Mouse (Mus musculus) MEL (cell line): Measurements from ENCODE around the gene St13. TPM values are rescaled to one million over a fixed set of nuclear protein-coding genes. Genes with fewer than 3 reads are reported as not detected.
A peak's percentile ranks its signal among the peaks of the same experiment; 100 is the strongest.

Source experiments
- DNase-seq: peaks from one replicate; pipeline ENCODE4 v3.0.0; 2011; ENCODE audit warnings: low read depth, low spot score
- H3K27ac ChIP-seq: 2 replicates; pipeline ENCODE4 v1.5.1; 2012; ENCODE audit warnings: low read depth, mild to moderate bottlenecking, control low read depth, low read length, moderate library complexity; ENCODE audit not compliant: control insufficient read depth
- H3K27me3 ChIP-seq, 2 experiments: fragments of 150-350 bp in 1 of 2; sonication (generic) in 1 of 2; 2 replicates each; pipeline ENCODE4 v1.6.1; 2012; ENCODE audit warnings: low read length in 2 of 2, mild to moderate bottlenecking in 2 of 2, improper control_type of control experiment in 1 of 2, moderate library complexity in 1 of 2; ENCODE audit not compliant: insufficient read depth in 2 of 2, control insufficient read depth in 1 of 2
- H3K36me3 ChIP-seq, 2 experiments: 2 replicates each; pipeline ENCODE4 v1.6.1; 2012 to 2014; ENCODE audit warnings: low read length in 2 of 2, improper control_type of control experiment in 1 of 2, inconsistent platforms in 1 of 2, mild to moderate bottlenecking in 1 of 2; ENCODE audit not compliant: insufficient read depth in 2 of 2, control insufficient read depth in 1 of 2
- H3K4me1 ChIP-seq, 2 experiments: fragments of 150-350 bp in 1 of 2; sonication (generic) in 1 of 2; 2 replicates each; pipeline ENCODE4 v1.6.1; 2012; ENCODE audit warnings: low read length in 2 of 2, improper control_type of control experiment in 1 of 2, mild to moderate bottlenecking in 1 of 2; ENCODE audit not compliant: insufficient read depth in 2 of 2, control insufficient read depth in 1 of 2
- H3K4me3 ChIP-seq, 2 experiments: fragments of 150-350 bp in 1 of 2; sonication (generic) in 1 of 2; 2 replicates each; pipeline ENCODE4 v1.5.1; 2012; ENCODE audit warnings: low read depth in 2 of 2, low read length in 2 of 2, mild to moderate bottlenecking in 2 of 2, moderate library complexity in 2 of 2, control low read depth in 1 of 2, improper control_type of control experiment in 1 of 2; ENCODE audit not compliant: control insufficient read depth in 1 of 2, insufficient read depth in 1 of 2
- H3K79me2 ChIP-seq: 2 replicates; pipeline ENCODE4 v1.6.1; 2012; ENCODE audit warnings: mild to moderate bottlenecking, low read length, moderate library complexity; ENCODE audit not compliant: control insufficient read depth, poor library complexity, insufficient read depth
- H3K9ac ChIP-seq: 2 replicates; pipeline ENCODE4 v1.6.1; 2012; ENCODE audit warnings: low read depth, mild to moderate bottlenecking, control low read depth, low read length, moderate library complexity; ENCODE audit not compliant: control insufficient read depth, poor library complexity, severe bottlenecking
- H3K9me3 ChIP-seq: fragments of 150-350 bp; sonication (generic); replicated peaks from 2 replicates; pipeline ENCODE4 v1.6.1; 2012; ENCODE audit warnings: mild to moderate bottlenecking, low read length, improper control_type of control experiment, moderate library complexity; ENCODE audit not compliant: insufficient read depth
- BHLHE40 ChIP-seq: IDR thresholded peaks from 2 replicates; pipeline ENCODE4 v1.6.1; 2012; ENCODE audit warnings: low read depth, mild to moderate bottlenecking, inconsistent platforms, low read length, improper control_type of control experiment, borderline replicate concordance
- CHD2 ChIP-seq: IDR thresholded peaks from 2 replicates; pipeline ENCODE4 v1.6.1; 2011; ENCODE audit warnings: low read length, improper control_type of control experiment
- CTCF ChIP-seq, 3 experiments: IDR thresholded peaks in 2 of 3; conservative IDR thresholded peaks in 1 of 3; 2 replicates each; pipeline ENCODE4 v1.5.1; 2011 to 2012; ENCODE audit warnings: low read length in 3 of 3, low read depth in 2 of 3, mild to moderate bottlenecking in 2 of 3, improper control_type of control experiment in 1 of 3, inconsistent platforms in 1 of 3, mixed read lengths in 1 of 3, moderate library complexity in 1 of 3; ENCODE audit not compliant: control insufficient read depth in 1 of 3, insufficient read depth in 1 of 3, poor library complexity in 1 of 3, severe bottlenecking in 1 of 3
- E2F4 ChIP-seq: IDR thresholded peaks from 2 replicates; pipeline ENCODE4 v1.6.1; 2011; ENCODE audit warnings: low read depth, low read length, improper control_type of control experiment, borderline replicate concordance
- ELF1 ChIP-seq: IDR thresholded peaks from 2 replicates; pipeline ENCODE4 v1.6.1; 2014; ENCODE audit warnings: low read depth, mild to moderate bottlenecking, inconsistent platforms, low read length, improper control_type of control experiment, moderate library complexity
- EP300 ChIP-seq, 2 experiments: IDR thresholded peaks; 2 replicates each; pipeline ENCODE4 v1.6.1; 2011; ENCODE audit warnings: improper control_type of control experiment in 2 of 2, low read length in 2 of 2, low read depth in 1 of 2, mild to moderate bottlenecking in 1 of 2
- ETS1 ChIP-seq: IDR thresholded peaks from 2 replicates; pipeline ENCODE4 v1.6.1; 2012; ENCODE audit warnings: low read depth, mild to moderate bottlenecking, inconsistent platforms, low read length, improper control_type of control experiment, moderate library complexity
- GABPA ChIP-seq: IDR thresholded peaks from 2 replicates; pipeline ENCODE4 v1.6.1; 2012; ENCODE audit warnings: low read depth, mild to moderate bottlenecking, inconsistent platforms, low read length, improper control_type of control experiment, moderate library complexity
- GATA1 ChIP-seq: IDR thresholded peaks from 2 replicates; pipeline ENCODE4 v1.6.1; 2011; ENCODE audit warnings: low read depth, low read length, improper control_type of control experiment
- HCFC1 ChIP-seq: IDR thresholded peaks from 2 replicates; pipeline ENCODE4 v1.6.1; 2012; ENCODE audit warnings: low read depth, mild to moderate bottlenecking, inconsistent platforms, low read length, improper control_type of control experiment, moderate library complexity
- JUND ChIP-seq: IDR thresholded peaks from 2 replicates; pipeline ENCODE4 v1.6.1; 2011; ENCODE audit warnings: low read depth, mild to moderate bottlenecking, improper control_type of control experiment, low read length
- MAFK ChIP-seq: IDR thresholded peaks from 2 replicates; pipeline ENCODE4 v1.6.1; 2011; ENCODE audit warnings: low read depth, mild to moderate bottlenecking, low read length, improper control_type of control experiment, borderline replicate concordance
- MAX ChIP-seq: IDR thresholded peaks from 2 replicates; pipeline ENCODE4 v1.6.1; 2011; ENCODE audit warnings: low read length, improper control_type of control experiment
- MYB ChIP-seq: IDR thresholded peaks from 2 replicates; pipeline ENCODE4 v1.6.1; 2011; ENCODE audit warnings: mild to moderate bottlenecking, low read depth, low read length, improper control_type of control experiment
- NRF1 ChIP-seq: IDR thresholded peaks from 2 replicates; pipeline ENCODE4 v1.6.1; 2014; ENCODE audit warnings: low read depth, mild to moderate bottlenecking, inconsistent platforms, low read length, improper control_type of control experiment, moderate library complexity; ENCODE audit not compliant: poor library complexity, insufficient read depth, severe bottlenecking
- POLR2A ChIP-seq, 2 experiments: IDR thresholded peaks; 2 replicates each; pipeline ENCODE4 v1.6.1; 2011 to 2012; ENCODE audit warnings: low read length in 2 of 2, mild to moderate bottlenecking in 2 of 2, control low read depth in 1 of 2, improper control_type of control experiment in 1 of 2, low read depth in 1 of 2, moderate library complexity in 1 of 2; ENCODE audit not compliant: control insufficient read depth in 1 of 2, insufficient read depth in 1 of 2, poor library complexity in 1 of 2
- RAD21 ChIP-seq: IDR thresholded peaks from 2 replicates; pipeline ENCODE4 v1.6.1; 2011; ENCODE audit warnings: mild to moderate bottlenecking, low read depth, low read length, improper control_type of control experiment
- RCOR1 ChIP-seq: IDR thresholded peaks from 2 replicates; pipeline ENCODE4 v1.6.1; 2012; ENCODE audit warnings: low read depth, mild to moderate bottlenecking, inconsistent platforms, low read length, improper control_type of control experiment
- SIN3A ChIP-seq: IDR thresholded peaks from 2 replicates; pipeline ENCODE4 v1.6.1; 2012; ENCODE audit warnings: low read length, improper control_type of control experiment, inconsistent platforms
- TAL1 ChIP-seq: IDR thresholded peaks from 2 replicates; pipeline ENCODE4 v1.6.1; 2012; ENCODE audit warnings: mild to moderate bottlenecking, inconsistent platforms, low read length, moderate library complexity, mixed read lengths
- TBP ChIP-seq: IDR thresholded peaks from 2 replicates; pipeline ENCODE4 v1.8.0; 2011; ENCODE audit warnings: low read depth, low read length, improper control_type of control experiment
- UBTF ChIP-seq: IDR thresholded peaks from 2 replicates; pipeline ENCODE4 v1.6.1; 2012; ENCODE audit warnings: low read depth, mild to moderate bottlenecking, inconsistent platforms, low read length, improper control_type of control experiment, moderate library complexity, borderline replicate concordance; ENCODE audit not compliant: insufficient read depth
- USF1 ChIP-seq: IDR thresholded peaks from 2 replicates; pipeline ENCODE4 v1.6.1; 2014; ENCODE audit warnings: low read depth, mild to moderate bottlenecking, inconsistent platforms, low read length, improper control_type of control experiment, moderate library complexity
- USF2 ChIP-seq, 2 experiments: IDR thresholded peaks; 2 replicates each; pipeline ENCODE4 v1.6.1; 2011 to 2012; ENCODE audit warnings: improper control_type of control experiment in 2 of 2, low read length in 2 of 2, borderline replicate concordance in 1 of 2, inconsistent platforms in 1 of 2, low read depth in 1 of 2, mild to moderate bottlenecking in 1 of 2; ENCODE audit not compliant: insufficient read depth in 1 of 2
- ZMIZ1 ChIP-seq: IDR thresholded peaks from 2 replicates; pipeline ENCODE4 v1.6.1; 2012; ENCODE audit warnings: low read depth, mild to moderate bottlenecking, inconsistent platforms, low read length, improper control_type of control experiment, moderate library complexity
- ZNF384 ChIP-seq: IDR thresholded peaks from 2 replicates; pipeline ENCODE4 v1.6.1; 2012; ENCODE audit warnings: low read depth, mild to moderate bottlenecking, inconsistent platforms, low read length, improper control_type of control experiment
- polyA plus RNA-seq, 2 experiments: library from polyadenylated mRNA; stranded (reverse) in 1 of 2; unstranded in 1 of 2; fragments of >175 nt in 1 of 2; fragments of >200 nt in 1 of 2; gene quantifications; 2 replicates each; pipeline versions ENCODE4 v1.2.1 to v1.2.4; 2012; ENCODE audit warnings: low replicate concordance in 2 of 2, low read depth in 1 of 2; ENCODE audit not compliant: insufficient read length in 2 of 2, insufficient read depth in 1 of 2, missing spikeins in 1 of 2
- total RNA-seq: library from RNA; depleted of rRNA; stranded (reverse); fragments of 300-350 nt; gene quantifications from 2 replicates; pipeline ENCODE4 v1.2.3, GENCODE M21; 2012

St13 gene
- total and polyA plus RNA-seq, 3 experiments: 191 to 423 TPM; not detected in 1

GRCm38 (mm10) chr15:81421454-81421853 is 21.6 kb upstream of the St13 start (continued):
- 0 out of 2 replicates have a peak, but pooled peaks have one; percentile 22 for TF ChIP-seq SIN3A
- TF ChIP-seq EP300 (IDR thresholded peaks at IDR 0.05; ENCODE audit: low read depth in 1 of 2, low read length in 2 of 2): no peak
- TF ChIP-seq MAX: no peak
- no peak for TF ChIP-seq GABPA
- TF ChIP-seq HCFC1: no peak
- TF ChIP-seq ELF1: no peak
- TF ChIP-seq NRF1: no peak
- TF ChIP-seq E2F4: no peak
- no peak for TF ChIP-seq CHD2
- TF ChIP-seq RAD21: no peak
- TF ChIP-seq POLR2A (IDR thresholded peaks at IDR 0.05; ENCODE audit: control insufficient read depth in 1 of 2, insufficient read depth in 1 of 2, low read depth in 1 of 2, low read length in 2 of 2, poor library complexity in 1 of 2): no peak
- TF ChIP-seq MAFK: no peak
- TF ChIP-seq TAL1: peak; percentile 23; the same call in 1 of the 2 replicates
- TF ChIP-seq ETS1: no peak

- Histone ChIP-seq H3K9ac (no peak overlapping the region), H3K9me3 (no peaks in the 10 kb centered on the region), H3K36me3 (peaks cover 0 to 3% of the 10 kb centered on the region in 2 experiments; a peak in 2 of 4 replicates), H3K27ac (no peak overlapping the region), H3K4me3 (no peak overlapping the region), H3K79me2 (no peaks in the 10 kb centered on the region), H3K4me1 (peaks cover under 1 to 8% of the 10 kb centered on the region in 2 experiments), H3K27me3 (no peaks in the 10 kb centered on the region)
- no peak for DNase-seq
- TF ChIP-seq CTCF (IDR thresholded peaks at IDR 0.05 in 2 of 3, conservative IDR thresholded peaks at IDR 0.05 in 1 of 3; ENCODE audit: control insufficient read depth in 1 of 3, insufficient read depth in 1 of 3, low read depth in 2 of 3, low read length in 3 of 3, poor library complexity in 1 of 3, severe bottlenecking in 1 of 3) (no peak), USF1 (no peak), ZMIZ1 (no peak), ELF1 (no peak), BHLHE40 (no peak), E2F4 (no peak), MAX (no peak), TAL1 (no peak), USF2 (IDR thresholded peaks at IDR 0.05; ENCODE audit: borderline replicate concordance in 1 of 2, insufficient read depth in 1 of 2, low read depth in 1 of 2, low read length in 2 of 2) (no peak), GATA1 (no peak), TBP (no peak), JUND (no peak), GABPA (no peak), RCOR1 (no peak), ZNF384 (no peak), MYB (no peak), UBTF (no peak), NRF1 (no peak)
Observed at GRCm38 (mm10) chr15:81418065-81418464, 18.2 kb upstream of the St13 start.
